Mouse (Mus musculus) cortical plate, adult 2 months (tissue): Measurements from ENCODE around the gene Cpn2. TPM values are rescaled to one million over a fixed set of nuclear protein-coding genes. Genes with fewer than 3 reads are reported as not detected.

Experiments used
- H3K27ac ChIP-seq: fragments of 200-500 bp; 2 replicates; pipeline ENCODE4 v1.5.1; 2012; ENCODE audit warnings: low read length, control low read depth, inconsistent platforms; ENCODE audit not compliant: insufficient read depth
- H3K4me1 ChIP-seq: fragments of 200-500 bp; 2 replicates; pipeline ENCODE4 v1.6.1; 2011; ENCODE audit warnings: low read length; ENCODE audit not compliant: control insufficient read depth, insufficient read depth
- H3K4me3 ChIP-seq: fragments of 200-500 bp; 2 replicates; pipeline ENCODE4 v1.5.1; 2011; ENCODE audit warnings: mild to moderate bottlenecking, low read length, control low read depth; ENCODE audit not compliant: insufficient read depth
- CTCF ChIP-seq: fragments of 200-500 bp; IDR thresholded peaks from 2 replicates; pipeline ENCODE4 v1.5.1; 2011; ENCODE audit warnings: mild to moderate bottlenecking, control low read depth, low read length; ENCODE audit not compliant: insufficient read depth; ENCODE audit errors: extremely low read depth
- POLR2A ChIP-seq: fragments of 200-500 bp; IDR thresholded peaks from 2 replicates; pipeline ENCODE4 v1.6.1; 2011; ENCODE audit warnings: mild to moderate bottlenecking, low read length, control low read depth; ENCODE audit not compliant: insufficient read depth; ENCODE audit errors: extremely low read depth
- polyA plus RNA-seq: library from polyadenylated mRNA; depleted of rRNA; stranded (reverse); fragments of >200 nt; gene quantifications from 2 replicates; pipeline ENCODE4 v1.2.3, GENCODE M21; 2012

Cpn2 gene
- polyA plus RNA-seq, 1 experiment, result not detected

- no peaks in the 10 kb centered on the region for H3K4me1 ChIP-seq
- TF ChIP-seq POLR2A (no peak), CTCF (no peak)
- no peak overlapping the region for H3K27ac ChIP-seq
- H3K4me3 ChIP-seq, result no peak overlapping the region
These were observed 13.9 kb downstream of the Cpn2 start for GRCm38 (mm10) chr16:30253374-30253773.

- Histone ChIP-seq H3K27ac (no peak overlapping the region), H3K4me3 (no peak overlapping the region), H3K4me1 (no peaks in the 10 kb centered on the region)
- TF ChIP-seq CTCF (peak; percentile 91), POLR2A (no peak)
These were observed 15.3 kb downstream of the Cpn2 start for GRCm38 (mm10) chr16:30252003-30252418.

- no peak overlapping the region for H3K27ac ChIP-seq
- TF ChIP-seq POLR2A (no peak), CTCF (no peak)
- no peak overlapping the region for H3K4me3 ChIP-seq
- no peaks in the 10 kb centered on the region for H3K4me1 ChIP-seq
These were observed 23.1 kb downstream of the Cpn2 start for GRCm38 (mm10) chr16:30244037-30244700.

GRCm38 (mm10) chr16:30241623-30242022, 25.7 kb downstream of the Cpn2 start:
- no peak overlapping the region for H3K4me3 ChIP-seq
- TF ChIP-seq POLR2A (no peak), CTCF (no peak)
- H3K27ac ChIP-seq, result no peak overlapping the region
- H3K4me1 ChIP-seq, result no peaks in the 10 kb centered on the region; the same call in 1 of the 2 replicates

- TF ChIP-seq POLR2A (no peak), CTCF (no peak)
- H3K4me3 ChIP-seq, result no peak overlapping the region
- no peaks in the 10 kb centered on the region; the same call in 1 of the 2 replicates for H3K4me1 ChIP-seq
- H3K27ac ChIP-seq, result no peak overlapping the region
These were observed 28.5 kb downstream of the Cpn2 start for GRCm38 (mm10) chr16:30238791-30239190.

GRCm38 (mm10) chr16:30236091-30236699, 31.1 kb downstream of the Cpn2 start:
- H3K4me1 ChIP-seq, result no peaks in the 10 kb centered on the region; the same call in 1 of the 2 replicates
- peak; percentile 74 for TF ChIP-seq CTCF
- no peak for TF ChIP-seq POLR2A
- H3K27ac ChIP-seq, result no peak overlapping the region
- peak overlapping the region; percentile 17 for H3K4me3 ChIP-seq

GRCm38 (mm10) chr16:30235577-30235976, 31.7 kb downstream of the Cpn2 start:
- Histone ChIP-seq H3K4me1 (no peaks in the 10 kb centered on the region; the same call in 1 of the 2 replicates), H3K27ac (no peak overlapping the region)
- no peak for TF ChIP-seq POLR2A
- TF ChIP-seq CTCF, result no peak

GRCm38 (mm10) chr16:30234636-30235546, 32.4 kb downstream of the Cpn2 start:
- Histone ChIP-seq H3K4me3 (no peak overlapping the region), H3K27ac (no peak overlapping the region), H3K4me1 (no peaks in the 10 kb centered on the region; the same call in 1 of the 2 replicates)
- TF ChIP-seq CTCF (no peak), POLR2A (no peak)

More at GRCm38 (mm10) chr16:30235577-30235976, 31.7 kb downstream of the Cpn2 start:
- H3K4me3 ChIP-seq, result no peak overlapping the region

- no peak overlapping the region for H3K4me3 ChIP-seq
- H3K4me1 ChIP-seq, result no peaks in the 10 kb centered on the region; the same call in 1 of the 2 replicates
- H3K27ac ChIP-seq, result no peak overlapping the region
- no peak for TF ChIP-seq CTCF
- no peak for TF ChIP-seq POLR2A
These were observed 33.2 kb downstream of the Cpn2 start for GRCm38 (mm10) chr16:30234077-30234476.
